Mouse (Mus musculus): ENCODE measurements around the gene Slc30a1.

Slc30a1 gene

GRCm38 (mm10) chr1:191945341-191945740 is 38.8 kb downstream of the Slc30a1 start:
- no peak for DNase-seq (ENCODE audit: low spot score)

- DNase-seq (ENCODE audit: low spot score), result no peak
Measured at GRCm38 (mm10) chr1:191945756-191946155, 39.2 kb downstream of the Slc30a1 start.

- DNase-seq (ENCODE audit: low spot score), result no peak
Measured at GRCm38 (mm10) chr1:191946261-191946660, 39.7 kb downstream of the Slc30a1 start.

- no peak for DNase-seq (ENCODE audit: low spot score)
Measured at GRCm38 (mm10) chr1:191946835-191947234, 40.3 kb downstream of the Slc30a1 start.

GRCm38 (mm10) chr1:191947796-191948195 is 41.2 kb downstream of the Slc30a1 start:
- no peak for DNase-seq (ENCODE audit: low spot score)

- no peak for DNase-seq (ENCODE audit: low spot score)
Measured at GRCm38 (mm10) chr1:191948600-191948999, 42.0 kb downstream of the Slc30a1 start.

GRCm38 (mm10) chr1:191950611-191951010 is 44.0 kb downstream of the Slc30a1 start:
- no peak for DNase-seq (ENCODE audit: low spot score)

GRCm38 (mm10) chr1:191952733-191953335 is 46.3 kb downstream of the Slc30a1 start:
- DNase-seq (ENCODE audit: low spot score), result no peak

- DNase-seq (ENCODE audit: low spot score), result peak; percentile 45
Measured at GRCm38 (mm10) chr1:191955101-191955500, 48.5 kb downstream of the Slc30a1 start.

GRCm38 (mm10) chr1:191956261-191956660 is 49.7 kb downstream of the Slc30a1 start:
- DNase-seq (ENCODE audit: low spot score), result peak; percentile 42

- no peak for DNase-seq (ENCODE audit: low spot score)
Measured at GRCm38 (mm10) chr1:191956871-191957270, 50.3 kb downstream of the Slc30a1 start.

GRCm38 (mm10) chr1:191957321-191957720 is 50.8 kb downstream of the Slc30a1 start:
- no peak for DNase-seq (ENCODE audit: low spot score)

GRCm38 (mm10) chr1:191960946-191961345 is 54.4 kb downstream of the Slc30a1 start:
- no peak for DNase-seq (ENCODE audit: low spot score)

Data from T-cell, adult 2 months (primary cell).